Mouse (Mus musculus) embryonic facial prominence, embryonic 14.5 days (tissue): ENCODE data around the gene 3110082I17Rik. TPM values are rescaled to one million over a fixed set of nuclear protein-coding genes. Genes with fewer than 3 reads are reported as not detected.

Experiments used
- ATAC-seq: fragments of 200-750 bp; cut with Nextera tagmentation; 2 replicates; pipeline ENCODE4 v1.8.0; 2017; ENCODE audit warnings: low read depth, moderate number of reproducible peaks, moderate TSS enrichment
- DNase-seq: peaks from one replicate; pipeline ENCODE4 v3.0.0-alpha.2; 2015; ENCODE audit warnings: low spot score
- H3K27ac ChIP-seq: fragments of 300-500 bp; sonication (generic); replicated peaks from 2 replicates; pipeline ENCODE4 v1.5.1; 2014; ENCODE audit warnings: low read depth, mild to moderate bottlenecking, low read length, moderate library complexity
- H3K27me3 ChIP-seq: fragments of 300-500 bp; sonication (generic); replicated peaks from 2 replicates; pipeline ENCODE4 v1.6.1; 2014; ENCODE audit warnings: low read length; ENCODE audit not compliant: control insufficient read depth, insufficient read depth
- H3K36me3 ChIP-seq: fragments of 300-500 bp; sonication (generic); 2 replicates; pipeline ENCODE4 v1.6.1; 2014; ENCODE audit warnings: low read length, mixed read lengths; ENCODE audit not compliant: control insufficient read depth, insufficient read depth
- H3K4me1 ChIP-seq: fragments of 300-500 bp; sonication (generic); 2 replicates; pipeline ENCODE4 v1.6.1; 2014; ENCODE audit warnings: antibody characterized with exemption, low read length; ENCODE audit not compliant: control insufficient read depth, insufficient read depth
- H3K4me2 ChIP-seq: fragments of 300-500 bp; sonication (generic); 2 replicates; pipeline ENCODE4 v1.6.1; 2014; ENCODE audit warnings: low read depth, mild to moderate bottlenecking, low read length, moderate library complexity, mixed read lengths
- H3K4me3 ChIP-seq: fragments of 300-500 bp; sonication (generic); 2 replicates; pipeline ENCODE4 v1.5.1; 2014; ENCODE audit warnings: low read depth, mild to moderate bottlenecking, low read length
- H3K9ac ChIP-seq: fragments of 300-500 bp; sonication (generic); 2 replicates; pipeline ENCODE4 v1.6.1; 2014; ENCODE audit warnings: low read depth, mild to moderate bottlenecking, low read length, moderate library complexity, mixed read lengths
- H3K9me3 ChIP-seq: fragments of 300-500 bp; sonication (generic); 2 replicates; pipeline ENCODE4 v1.6.1; 2016; ENCODE audit warnings: low read length; ENCODE audit not compliant: control insufficient read depth
- WGBS: fragments of 180-500 bp; shearing (Covaris S2); extraction: QIAGEN DNeasy Blood & Tissue Kit; methylation state at CpG from one replicate; pipeline ENCODE4 v1.1.7; 2014; 5-methylcytosine and 5-hydroxymethylcytosine counted together
- polyA plus RNA-seq: library from polyadenylated mRNA; unstranded; fragments of >200 nt; fragmentation: Nextera tagmentation; extraction: Ambion mirVana; gene quantifications from 2 replicates; pipeline ENCODE4 v1.2.1, GENCODE M21; 2014

The 3110082I17Rik gene
- polyA plus RNA-seq, 1 experiment from 2014 or later, result 24.7 TPM

DNA sequence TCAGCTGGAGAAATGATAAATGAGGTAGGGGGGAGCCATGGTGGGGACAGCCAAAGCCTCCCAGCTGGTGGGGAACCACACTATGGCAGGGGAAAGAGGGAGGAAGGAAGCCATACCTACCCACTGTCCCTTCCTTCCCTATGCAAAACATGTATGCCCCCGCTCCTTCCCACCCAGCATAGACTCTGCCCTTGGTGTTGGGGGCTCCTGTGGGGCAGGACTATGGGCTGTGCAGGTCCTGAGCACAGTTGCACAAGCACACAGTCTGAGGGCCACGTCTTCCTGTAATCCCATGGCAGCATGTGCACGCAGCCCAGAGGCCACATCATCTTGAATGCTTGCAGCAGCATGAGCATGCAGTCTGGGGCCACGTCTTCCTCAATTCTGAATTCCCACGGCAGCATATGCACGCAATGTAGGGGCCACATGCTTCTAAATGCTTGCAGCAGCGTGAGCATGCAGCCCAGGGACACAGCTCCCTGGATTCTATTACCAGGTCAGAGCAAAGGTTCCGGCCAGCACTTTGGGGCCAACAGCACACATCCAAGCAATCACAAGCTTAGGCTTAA is 56.6 kb downstream of the 3110082I17Rik start:
- no peak for ATAC-seq
- Histone ChIP-seq H3K27me3 (no peaks in the 10 kb centered on the region), H3K36me3 (no peaks in the 10 kb centered on the region), H3K27ac (no peak overlapping the region), H3K4me1 (peaks cover 19% of the 10 kb centered on the region), H3K9ac (no peak overlapping the region), H3K4me2 (no peak overlapping the region), H3K9me3 (no peaks in the 10 kb centered on the region), H3K4me3 (no peak overlapping the region)
- WGBS, result 76% methylated on average over 8 of the region's 8 CpGs
- DNase-seq, result no peak

DNA sequence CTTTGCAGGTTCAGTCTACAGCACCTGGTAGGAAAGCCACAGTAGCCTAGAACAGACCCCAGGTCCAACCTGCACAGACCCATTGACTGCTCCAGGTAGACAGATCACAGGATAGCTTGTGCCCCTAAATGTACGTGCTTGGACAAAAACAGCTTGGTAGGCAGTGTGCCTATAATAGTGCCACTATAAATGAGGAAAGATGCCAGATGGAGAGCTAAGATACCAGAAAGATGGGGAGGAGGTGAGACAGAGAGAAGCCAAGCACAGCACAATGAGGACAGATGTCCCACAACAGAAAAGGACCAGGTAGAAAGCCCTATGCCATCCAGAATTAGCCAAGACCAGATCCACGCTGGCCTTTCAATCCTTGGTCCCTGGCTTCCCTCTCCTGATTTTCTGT is 58.2 kb downstream of the 3110082I17Rik start:
- H3K9me3 ChIP-seq, result no peaks in the 10 kb centered on the region
- no peaks in the 10 kb centered on the region for H3K36me3 ChIP-seq
- DNase-seq, result no peak
- no peak overlapping the region for H3K4me2 ChIP-seq
- 86% methylated on average over 2 of the region's 2 CpGs for WGBS
- H3K4me3 ChIP-seq, result no peak overlapping the region
- H3K4me1 ChIP-seq, result peaks cover 10% of the 10 kb centered on the region
- H3K9ac ChIP-seq, result no peak overlapping the region
- no peaks in the 10 kb centered on the region for H3K27me3 ChIP-seq
- H3K27ac ChIP-seq, result no peak overlapping the region
- no peak for ATAC-seq

DNA sequence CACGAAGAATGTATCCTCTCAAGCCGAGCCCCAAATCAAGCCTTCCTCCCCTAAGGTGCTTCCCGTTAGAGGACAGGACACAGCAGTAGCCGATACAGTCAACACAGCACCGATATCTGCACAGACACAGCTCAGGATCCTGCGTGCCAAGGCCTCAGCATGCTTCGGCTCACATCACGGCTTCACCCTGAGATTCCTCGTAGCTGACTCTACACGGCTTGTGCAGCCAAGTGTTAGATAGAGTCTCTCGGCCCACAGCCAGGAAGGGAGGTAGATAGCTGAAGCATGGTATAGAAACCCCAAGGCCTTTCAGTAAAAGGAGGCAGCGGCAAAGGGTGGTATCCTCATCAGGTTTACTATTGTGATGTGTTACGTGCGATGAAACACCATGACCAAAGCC is 60.3 kb downstream of the 3110082I17Rik start:
- Histone ChIP-seq H3K36me3 (no peaks in the 10 kb centered on the region), H3K27me3 (no peaks in the 10 kb centered on the region), H3K27ac (no peak overlapping the region), H3K4me1 (no peaks in the 10 kb centered on the region), H3K4me2 (no peak overlapping the region), H3K9me3 (no peaks in the 10 kb centered on the region), H3K9ac (no peak overlapping the region), H3K4me3 (no peak overlapping the region)
- WGBS, result 93% methylated on average over 14 of the region's 14 CpGs
- DNase-seq (no peak), ATAC-seq (no peak)

DNA sequence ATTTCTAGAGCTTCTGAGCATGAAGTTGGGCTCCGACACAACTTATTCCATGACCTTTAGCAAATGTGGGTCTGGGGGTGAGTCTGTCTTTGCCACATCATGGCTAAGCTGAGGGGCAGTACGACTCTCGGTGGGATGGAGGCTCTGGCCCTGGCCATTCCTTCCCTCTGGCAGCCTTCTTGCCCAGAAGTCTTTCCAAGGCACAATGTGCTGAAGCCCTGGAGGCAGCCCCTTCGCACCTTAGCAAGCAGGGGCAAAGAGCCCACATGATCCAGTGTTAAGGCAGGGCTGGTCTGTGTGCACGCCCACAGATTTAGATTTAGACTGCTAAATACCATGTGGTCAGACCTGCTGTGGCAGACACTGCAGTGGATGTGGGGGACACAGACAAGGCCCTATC is 61.5 kb downstream of the 3110082I17Rik start:
- no peaks in the 10 kb centered on the region for H3K27me3 ChIP-seq
- 70% methylated on average over 5 of the region's 5 CpGs for WGBS
- H3K4me2 ChIP-seq, result no peak overlapping the region
- no peak overlapping the region for H3K9ac ChIP-seq
- ATAC-seq (no peak), DNase-seq (no peak)
- no peaks in the 10 kb centered on the region for H3K4me1 ChIP-seq
- H3K4me3 ChIP-seq, result no peak overlapping the region
- H3K27ac ChIP-seq, result no peak overlapping the region
- no peaks in the 10 kb centered on the region for H3K36me3 ChIP-seq
- no peaks in the 10 kb centered on the region for H3K9me3 ChIP-seq

DNA sequence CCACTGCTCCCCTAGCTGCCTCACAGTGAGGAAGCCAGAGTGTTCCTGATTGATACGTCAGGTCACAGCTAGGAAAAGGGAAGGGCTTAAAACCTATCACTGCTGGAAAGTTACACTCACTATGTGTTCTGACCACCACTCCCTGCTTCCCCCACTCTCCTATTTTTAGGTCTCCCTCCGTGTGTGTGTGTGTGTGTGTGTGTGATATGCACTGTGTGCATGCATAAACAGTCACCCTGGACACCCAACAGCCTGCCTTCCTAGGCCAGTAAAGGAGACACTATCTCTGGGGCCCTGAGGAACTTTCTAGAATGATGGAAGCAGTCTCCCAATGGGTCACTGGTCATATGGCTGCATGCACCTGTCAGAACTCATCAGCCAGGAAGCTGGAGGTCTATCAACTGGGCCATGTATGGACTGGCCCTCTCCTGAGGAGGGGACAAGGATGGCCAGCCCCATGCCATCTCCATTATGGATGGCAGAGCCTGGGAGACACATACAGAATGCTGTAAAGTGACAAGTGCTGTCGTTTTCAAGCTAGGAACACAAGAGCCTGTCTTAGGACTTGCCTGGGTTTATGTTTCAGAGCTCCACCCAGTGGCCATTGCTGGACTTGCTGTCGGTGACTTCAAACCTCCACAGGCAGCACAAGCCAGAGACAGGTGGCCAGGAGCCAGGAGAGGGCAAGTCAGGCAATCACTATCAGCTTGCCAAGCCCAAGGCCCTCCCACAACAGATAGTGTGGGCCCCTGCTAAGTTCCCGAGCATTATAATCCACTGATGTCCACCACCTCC is 62.2 kb downstream of the 3110082I17Rik start:
- 43% methylated on average over 5 of the region's 5 CpGs for WGBS
- H3K36me3 ChIP-seq, result no peaks in the 10 kb centered on the region
- ATAC-seq, result peak; percentile 72; the same call in 1 of the 2 replicates

DNA sequence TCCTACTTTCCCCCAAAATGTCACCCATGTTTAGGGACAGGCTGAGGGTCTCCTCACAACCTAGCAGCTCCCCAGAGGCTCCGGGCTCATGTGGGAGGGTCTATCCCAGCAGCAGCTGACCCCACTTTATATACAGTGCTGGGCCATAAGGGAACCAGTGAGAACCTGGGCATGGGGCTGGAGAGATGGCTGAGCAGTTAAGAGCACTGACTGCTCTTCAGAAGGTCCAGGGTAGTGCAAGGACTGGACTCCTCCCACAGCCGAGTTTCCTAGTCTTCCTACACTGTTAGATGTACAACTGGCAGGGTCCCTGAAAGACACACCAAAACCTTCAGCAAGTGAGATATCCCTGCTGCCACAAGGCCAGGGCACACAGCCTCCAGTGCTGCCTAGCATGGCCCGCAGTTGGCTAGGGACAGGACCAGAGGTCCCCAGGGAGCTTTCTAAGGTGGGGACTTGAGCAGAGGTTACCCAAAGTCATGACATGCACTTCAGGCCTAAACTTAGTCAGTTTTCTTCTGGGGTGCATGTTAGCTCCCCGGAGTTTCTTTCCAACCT is 62.9 kb downstream of the 3110082I17Rik start:
- no peak for ATAC-seq
- no peaks in the 10 kb centered on the region for H3K4me1 ChIP-seq
- H3K4me2 ChIP-seq, result no peak overlapping the region
- 0 out of 2 replicates have a peak, but pooled peaks cover 1% of the 10 kb centered on the region for H3K36me3 ChIP-seq
- no peak overlapping the region for H3K4me3 ChIP-seq
- 87% methylated on average over 4 of the region's 4 CpGs for WGBS
- H3K9ac ChIP-seq, result no peak overlapping the region
- no peaks in the 10 kb centered on the region for H3K9me3 ChIP-seq
- H3K27ac ChIP-seq, result no peak overlapping the region
- no peak for DNase-seq
- no peaks in the 10 kb centered on the region for H3K27me3 ChIP-seq

More for the DNA sequence above, 62.2 kb downstream of the 3110082I17Rik start:
- Histone ChIP-seq H3K4me2 (no peak overlapping the region), H3K4me3 (no peak overlapping the region), H3K9me3 (no peaks in the 10 kb centered on the region), H3K9ac (no peak overlapping the region), H3K27ac (no peak overlapping the region), H3K27me3 (no peaks in the 10 kb centered on the region), H3K4me1 (no peaks in the 10 kb centered on the region)
- DNase-seq, result peak; percentile 86

DNA sequence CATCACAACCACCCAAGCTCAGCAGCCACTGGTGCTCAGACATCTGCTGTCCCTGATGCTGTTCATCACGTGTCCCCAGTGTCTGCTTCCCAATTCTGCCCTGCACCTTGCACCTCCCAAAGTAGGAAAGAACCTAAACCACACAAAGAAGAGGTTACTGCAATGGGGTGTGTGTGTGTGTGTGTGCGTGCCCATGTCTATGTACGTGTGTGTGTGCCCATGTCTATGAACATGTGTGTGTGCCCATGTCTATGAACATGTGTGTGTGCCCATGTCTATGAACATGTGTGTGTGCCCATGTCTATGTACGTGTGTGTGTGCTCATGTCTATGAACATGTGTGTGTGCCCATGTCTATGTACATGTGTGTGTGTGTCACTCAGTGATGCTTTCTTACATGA is 64.8 kb downstream of the 3110082I17Rik start:
- Histone ChIP-seq H3K36me3 (0 out of 2 replicates have a peak, but pooled peaks cover 4% of the 10 kb centered on the region), H3K4me3 (no peak overlapping the region), H3K4me1 (no peaks in the 10 kb centered on the region), H3K27ac (no peak overlapping the region), H3K4me2 (no peak overlapping the region), H3K9me3 (no peaks in the 10 kb centered on the region), H3K9ac (no peak overlapping the region), H3K27me3 (no peaks in the 10 kb centered on the region)
- DNase-seq, result no peak
- WGBS, result 91% methylated on average over 4 of the region's 4 CpGs
- no peak for ATAC-seq

DNA sequence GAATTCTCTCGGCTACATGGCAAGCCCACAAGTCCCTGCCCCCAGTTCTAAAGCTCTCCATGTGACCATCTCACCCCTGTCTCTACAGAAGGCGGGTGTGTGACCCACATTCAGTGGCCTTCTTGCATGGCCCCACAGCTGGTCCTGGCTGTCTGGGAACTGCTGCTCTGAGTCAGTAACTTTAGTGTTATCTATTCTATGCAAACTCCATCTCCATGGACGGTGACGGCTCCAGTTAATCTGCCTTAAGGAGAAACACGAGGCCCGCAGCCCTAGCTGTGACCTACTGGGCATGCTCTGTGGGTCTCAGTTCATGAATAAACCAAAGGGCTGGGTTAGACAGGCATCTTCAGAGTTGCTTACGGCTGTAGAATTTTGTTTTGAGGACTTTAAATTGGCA is 65.9 kb downstream of the 3110082I17Rik start:
- no peaks in the 10 kb centered on the region for H3K9me3 ChIP-seq
- DNase-seq, result no peak
- no peak for ATAC-seq
- no peak overlapping the region for H3K4me2 ChIP-seq
- no peaks in the 10 kb centered on the region for H3K27me3 ChIP-seq
- H3K4me3 ChIP-seq, result no peak overlapping the region
- H3K9ac ChIP-seq, result no peak overlapping the region
- WGBS, result 63% methylated on average over 7 of the region's 7 CpGs
- H3K4me1 ChIP-seq, result peaks cover 8% of the 10 kb centered on the region
- H3K27ac ChIP-seq, result no peak overlapping the region
- H3K36me3 ChIP-seq, result 0 out of 2 replicates have a peak, but pooled peaks cover 4% of the 10 kb centered on the region
